Mouse (Mus musculus) kidney, postnatal 10 days (tissue): ENCODE data around the gene H3f3a.

ENCODE experiments used
- DNase-seq: peaks from one replicate; pipeline ENCODE4 v3.0.0; 2021; ENCODE audit warnings: mixed read lengths

The H3f3a gene

GRCm38 (mm10) chr1:180781250-180781649 is 32.5 kb downstream of the H3f3a start:
- DNase-seq = no peak

GRCm38 (mm10) chr1:180780291-180780690 is 33.5 kb downstream of the H3f3a start:
- no peak for DNase-seq

- no peak for DNase-seq
Measured at GRCm38 (mm10) chr1:180778941-180779340, 34.8 kb downstream of the H3f3a start.

GRCm38 (mm10) chr1:180778403-180778754 is 35.4 kb downstream of the H3f3a start:
- DNase-seq = no peak

DNA sequence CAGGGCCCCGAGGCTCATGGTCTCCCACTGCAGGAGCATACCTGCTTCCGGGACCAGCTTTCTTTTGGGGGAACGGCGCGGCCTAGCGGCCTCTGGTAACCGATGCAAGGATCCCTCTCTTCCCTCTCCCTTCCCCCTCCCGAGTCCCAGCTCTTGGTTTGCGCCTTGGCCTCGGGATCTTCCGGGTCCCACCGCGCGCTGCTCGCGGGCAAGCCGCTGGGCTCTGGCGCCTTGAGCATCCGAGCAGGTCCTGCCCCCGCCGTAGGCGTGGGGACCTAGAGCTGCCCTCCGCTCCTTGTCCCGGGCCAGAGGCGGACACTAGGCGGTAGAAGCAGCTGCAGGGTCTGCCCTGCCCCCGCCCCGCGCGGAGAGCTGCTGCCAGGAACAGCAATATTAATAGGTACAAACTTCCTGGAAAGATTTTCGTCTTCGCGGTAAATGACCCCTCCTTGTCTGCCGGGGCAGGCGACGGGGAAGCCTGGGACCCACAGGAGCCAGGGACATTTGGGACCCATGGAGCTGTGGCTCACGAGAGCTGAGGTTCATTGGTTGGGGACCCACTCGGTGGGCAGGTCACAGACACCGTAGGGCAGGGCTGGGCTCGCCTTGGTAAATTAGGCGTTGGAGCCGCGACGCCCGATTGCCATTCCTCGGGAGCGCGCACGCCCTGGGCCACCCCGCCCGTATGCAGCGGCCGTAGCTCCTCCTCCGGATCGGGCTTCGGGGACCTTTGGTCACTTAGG is 35.9 kb downstream of the H3f3a start:
- DNase-seq = peak; percentile 90

DNA sequence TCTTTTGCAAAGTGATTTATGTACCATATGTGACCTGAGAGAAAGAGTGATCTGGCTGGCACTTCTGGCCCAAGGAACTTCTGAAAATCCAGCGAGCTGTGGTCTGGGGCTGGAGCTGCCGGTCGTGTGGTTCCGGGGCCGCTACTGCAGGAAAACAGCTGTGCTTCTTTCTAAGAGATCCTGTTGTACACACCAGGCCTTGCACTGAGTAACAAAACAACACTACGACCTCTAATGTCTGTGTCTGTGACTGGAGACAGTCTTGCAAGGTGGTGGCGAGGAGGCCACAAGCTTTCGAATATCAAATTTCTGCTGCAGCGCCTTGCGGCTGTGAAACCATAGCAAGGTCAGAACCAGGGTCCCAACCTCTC is 36.5 kb downstream of the H3f3a start:
- DNase-seq = peak; percentile 39

DNA sequence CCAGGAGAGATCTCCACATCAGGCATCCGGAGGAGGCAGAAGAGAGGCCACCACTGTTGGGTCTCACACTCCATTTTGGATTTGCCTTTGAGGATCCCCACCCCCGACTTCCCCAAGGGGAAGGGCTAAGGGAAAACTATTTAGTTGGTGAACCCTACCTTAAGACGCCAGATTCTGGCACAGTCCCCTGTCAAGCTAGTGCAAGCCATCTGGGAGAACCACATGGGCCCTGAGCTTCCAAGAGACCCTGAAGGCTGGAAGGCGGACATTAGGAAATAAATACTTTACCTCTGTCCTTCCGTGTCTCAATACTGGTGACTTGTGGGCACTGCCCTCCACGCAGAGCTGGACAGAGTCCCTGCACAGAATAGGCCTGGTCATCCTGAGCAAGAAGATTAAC is 37.2 kb downstream of the H3f3a start:
- no peak for DNase-seq

DNA sequence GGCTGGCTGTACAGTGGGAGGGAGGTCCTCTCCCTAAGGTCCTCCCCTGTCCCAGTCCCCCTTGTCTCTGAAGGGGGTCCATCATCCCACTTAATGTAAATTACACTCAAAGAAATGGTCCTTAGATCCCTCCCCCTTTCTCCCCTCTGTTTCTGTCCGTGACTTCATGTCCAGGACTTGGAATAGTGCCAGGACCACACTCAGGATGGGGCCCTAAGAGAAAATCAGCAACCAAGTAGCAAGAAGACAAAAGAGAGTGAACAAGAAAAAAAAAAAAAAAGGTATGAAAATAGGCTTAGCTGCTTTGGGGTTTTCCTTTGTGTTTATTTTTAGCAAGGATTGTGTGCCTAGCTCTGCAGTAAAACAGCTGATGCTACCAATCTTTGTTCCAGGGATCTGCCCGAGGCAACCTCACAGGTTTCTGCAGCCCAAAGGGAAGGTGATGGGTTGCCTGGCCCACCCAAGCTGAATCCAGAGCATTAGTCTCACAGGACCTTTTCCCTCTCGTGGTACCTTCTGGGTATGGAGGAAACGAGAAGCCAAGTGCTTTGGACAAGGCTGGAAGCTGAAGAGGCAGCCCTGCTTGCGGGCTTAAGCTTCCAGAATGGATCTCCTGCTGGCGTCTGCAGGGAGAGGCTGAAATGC is 37.8 kb downstream of the H3f3a start:
- no peak for DNase-seq

GRCm38 (mm10) chr1:180775317-180775716 is 38.4 kb downstream of the H3f3a start:
- no peak for DNase-seq

DNA sequence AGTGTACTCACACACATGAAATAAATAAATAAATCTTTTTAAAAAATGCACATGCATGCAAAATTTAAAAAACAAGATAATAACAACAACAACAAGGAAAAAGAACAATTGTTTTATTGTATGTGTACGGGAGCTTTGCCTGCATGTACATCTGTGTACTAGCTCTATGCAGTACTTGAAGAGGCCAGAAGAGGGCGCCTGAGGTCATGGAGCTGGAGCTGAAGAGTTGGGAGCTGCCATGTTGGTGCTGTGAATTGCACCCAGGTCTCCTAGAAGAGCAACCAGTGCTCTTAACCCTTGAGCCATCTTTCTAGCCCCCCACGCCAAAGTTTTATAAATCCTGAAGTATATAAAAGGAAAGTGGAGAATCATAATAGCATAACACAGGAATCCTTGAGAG is 39.1 kb downstream of the H3f3a start:
- peak; percentile 46 for DNase-seq

DNA sequence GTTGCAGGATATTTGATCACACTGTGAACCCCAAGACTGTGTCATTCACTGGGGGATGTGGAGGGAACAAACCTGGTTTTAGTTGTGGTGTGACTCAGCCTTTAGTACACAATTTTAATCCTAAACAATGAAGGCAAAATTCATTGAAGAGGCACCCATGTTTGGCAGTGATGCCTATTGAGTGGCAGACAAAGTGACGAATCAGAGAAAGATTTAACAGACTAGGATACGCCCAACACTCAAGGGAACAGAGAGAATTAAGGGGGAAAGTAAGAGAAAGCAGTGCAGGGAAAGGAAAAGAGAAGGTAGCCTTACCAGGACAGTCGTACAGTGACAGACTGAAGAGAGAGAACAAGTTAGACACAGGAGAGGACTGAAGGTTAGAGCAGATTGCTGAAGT is 41.5 kb downstream of the H3f3a start:
- no peak for DNase-seq

DNA sequence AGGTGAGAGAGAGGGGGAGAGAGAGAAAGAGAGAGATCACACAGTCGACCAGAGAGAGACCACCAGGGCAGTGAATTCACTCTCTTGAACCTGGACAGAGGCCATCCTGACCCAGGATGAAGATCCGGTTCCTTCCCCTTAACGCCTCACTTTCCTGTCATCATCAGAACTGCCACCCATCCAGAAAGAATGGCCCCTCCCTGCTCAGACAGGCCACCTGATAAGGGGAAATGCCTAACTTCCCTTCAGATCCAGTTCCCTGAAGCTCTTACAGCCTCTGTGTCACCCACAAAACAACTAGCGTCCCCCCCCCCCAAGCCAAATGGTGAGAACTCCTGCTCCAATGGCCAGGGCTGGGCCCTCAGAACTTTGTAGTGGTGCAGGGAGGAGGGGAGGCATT is 42.0 kb downstream of the H3f3a start:
- DNase-seq = no peak

DNA sequence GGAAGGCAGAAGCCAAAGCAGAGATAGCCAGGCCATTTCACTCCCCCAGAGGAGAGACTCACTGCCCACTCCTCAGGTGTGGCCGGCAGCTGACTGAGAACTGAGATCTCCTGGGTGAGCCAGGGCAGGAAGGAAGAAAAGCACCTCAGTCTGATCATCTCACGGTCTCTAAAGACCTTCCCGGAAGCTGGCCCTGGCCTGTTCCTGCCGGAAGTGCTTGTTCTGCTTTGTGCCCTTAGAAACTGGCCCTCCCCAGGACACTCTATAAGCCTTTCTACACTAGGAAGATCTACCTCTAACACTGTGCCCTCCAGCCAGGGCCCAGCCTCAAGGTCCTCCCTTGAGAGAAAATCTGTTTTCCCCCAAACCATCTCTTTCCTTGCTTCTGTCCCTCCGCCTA is 42.4 kb downstream of the H3f3a start:
- DNase-seq = no peak

DNA sequence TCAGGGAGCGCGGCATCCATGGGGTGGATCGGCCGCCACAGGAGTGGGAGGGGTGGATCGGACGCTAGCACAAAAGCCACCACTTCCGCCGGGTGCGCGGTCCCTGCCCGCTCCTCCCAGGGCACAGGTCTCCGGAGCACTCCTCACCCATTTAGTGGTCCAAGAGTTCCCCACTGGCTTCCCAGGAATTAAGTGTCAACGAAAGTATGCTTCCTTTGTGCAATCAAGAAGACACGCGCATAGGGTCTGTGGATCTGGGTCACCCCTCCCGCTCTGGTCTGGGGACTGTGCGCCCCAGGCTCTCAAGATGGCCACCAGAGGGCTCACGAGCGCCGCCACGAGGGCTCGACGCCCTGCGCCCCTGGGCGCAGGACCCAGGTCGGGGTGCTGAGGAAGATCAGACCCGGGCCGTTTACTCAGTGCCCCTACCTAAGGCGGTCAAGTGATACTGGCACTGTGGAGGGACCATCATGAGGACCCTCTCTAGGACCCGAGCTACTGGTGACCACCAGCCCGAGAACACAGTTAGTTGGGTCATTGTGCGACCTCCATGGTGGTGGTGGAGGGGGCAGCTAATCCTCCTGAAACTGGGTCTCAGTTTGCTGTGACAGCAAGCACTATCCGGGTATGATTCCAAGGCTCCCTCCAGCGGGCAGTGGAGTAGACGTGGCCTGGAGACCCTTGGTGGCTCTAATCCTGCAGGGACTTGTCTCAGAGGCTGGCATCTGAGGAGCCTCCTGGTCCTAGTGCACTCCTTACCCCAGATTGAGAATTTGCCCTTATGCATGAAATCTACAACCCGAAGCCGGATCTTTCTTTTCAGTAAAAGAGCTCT is 45.2 kb downstream of the H3f3a start:
- DNase-seq = peak; percentile 88

DNA sequence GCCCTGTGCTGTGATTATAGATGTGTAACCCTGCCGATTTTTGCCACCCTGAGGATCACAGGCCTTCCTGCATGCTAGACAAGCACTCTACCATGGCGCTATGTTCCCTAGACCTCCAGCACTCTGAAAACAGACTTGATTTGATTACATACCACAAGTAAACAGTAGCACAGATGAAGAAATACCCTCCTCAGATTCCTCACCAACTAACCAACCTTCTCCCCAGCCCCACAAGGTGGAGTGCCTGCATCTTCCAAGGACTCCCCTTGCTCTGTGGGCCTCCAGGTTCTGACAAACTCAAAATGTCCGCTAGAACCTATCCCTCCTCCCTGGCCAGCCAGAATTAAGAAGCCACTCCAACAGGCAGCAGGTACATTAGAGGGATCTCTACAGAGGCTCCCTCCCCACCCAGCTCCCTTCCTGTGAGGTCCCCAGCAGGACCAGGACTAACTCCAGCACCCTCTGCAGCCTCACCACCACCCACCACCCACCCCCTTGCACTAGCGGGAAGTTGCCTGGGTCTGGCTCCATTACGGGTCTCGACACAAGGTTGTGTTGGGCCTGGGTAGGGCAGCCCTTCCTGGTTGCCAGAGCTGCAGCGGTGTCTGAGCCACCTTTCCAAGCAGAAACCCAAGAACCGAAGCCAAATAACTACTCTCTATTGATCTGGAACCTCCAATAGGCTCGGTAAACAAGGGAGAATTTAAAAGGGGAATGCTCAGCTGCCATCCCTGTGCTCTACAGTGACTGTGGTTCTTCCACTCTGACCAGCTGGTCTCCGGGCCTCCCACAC is 46.0 kb downstream of the H3f3a start:
- peak; percentile 52 for DNase-seq

- DNase-seq = no peak
Measured at GRCm38 (mm10) chr1:180766557-180766956, 47.2 kb downstream of the H3f3a start.

DNA sequence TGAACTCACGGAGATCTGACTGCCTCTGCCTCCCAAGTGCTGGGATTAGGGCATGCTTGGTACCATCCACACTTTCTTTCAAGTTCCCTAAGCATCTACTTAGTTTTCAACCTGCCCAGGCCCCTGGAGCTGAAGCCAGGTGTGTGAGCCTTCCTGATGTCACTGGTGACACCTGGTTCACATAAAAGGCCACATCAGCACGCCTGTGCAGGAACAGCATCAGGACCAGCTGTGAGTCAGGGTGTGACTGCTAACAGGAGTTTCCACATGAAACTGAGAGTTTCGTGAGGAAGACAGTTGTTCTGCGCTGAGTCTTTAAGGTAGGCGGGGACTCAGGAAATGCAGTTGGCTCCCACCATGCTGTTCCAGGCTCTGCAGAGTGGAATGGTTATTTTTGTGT is 48.4 kb downstream of the H3f3a start:
- DNase-seq = no peak

DNA sequence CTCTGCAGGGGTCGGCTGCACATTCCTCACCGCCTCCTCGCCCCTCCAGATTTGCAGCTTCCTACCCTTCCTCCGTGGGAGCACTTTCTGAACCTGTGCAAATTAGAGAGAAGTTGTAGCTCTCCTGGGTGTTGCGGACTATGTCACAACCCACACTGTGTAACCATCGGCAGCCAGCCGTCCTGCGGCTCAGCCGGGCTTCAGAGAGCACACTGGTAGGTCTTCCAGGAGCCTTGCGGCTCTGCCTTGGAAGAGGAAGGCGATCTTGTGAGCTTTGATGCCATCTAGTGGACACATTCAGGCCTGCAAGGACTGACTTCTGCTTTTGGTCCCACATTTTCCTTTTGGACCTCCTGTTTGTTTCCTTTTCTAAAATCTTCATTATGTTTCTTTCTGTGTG is 49.9 kb downstream of the H3f3a start:
- DNase-seq = peak; percentile 93

GRCm38 (mm10) chr1:180763307-180763706 is 50.4 kb downstream of the H3f3a start:
- DNase-seq = no peak

- no peak for DNase-seq
Measured at GRCm38 (mm10) chr1:180762679-180763078, 51.1 kb downstream of the H3f3a start.

- peak; percentile 23 for DNase-seq
Measured at GRCm38 (mm10) chr1:180762180-180762579, 51.6 kb downstream of the H3f3a start.

DNA sequence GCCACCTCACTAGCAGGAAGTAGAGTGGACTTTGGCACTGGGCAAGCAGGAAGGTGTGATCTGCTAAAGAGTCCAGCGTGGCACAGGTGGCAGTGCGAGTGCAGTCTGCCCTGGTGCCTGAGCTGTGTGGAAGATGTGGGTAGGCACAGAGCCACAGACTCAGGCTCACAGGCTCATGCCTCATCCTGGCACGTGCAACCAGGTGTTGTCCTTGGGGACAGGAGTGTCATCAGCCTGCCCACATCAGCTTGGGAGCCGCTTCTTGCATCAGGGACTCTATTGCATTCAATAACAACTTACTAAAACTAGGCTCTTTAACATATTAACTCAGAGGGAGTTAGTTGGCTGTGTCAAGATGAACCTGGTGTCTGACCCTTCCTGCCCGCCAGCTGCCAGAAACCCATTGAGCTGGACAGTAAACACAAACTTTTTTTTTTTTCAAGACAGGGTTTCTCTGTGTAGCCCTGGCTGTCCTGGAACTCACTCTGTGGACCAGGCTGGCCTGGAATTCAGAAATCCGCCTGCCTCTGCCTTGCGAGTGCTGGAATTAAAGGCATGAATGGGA is 55.7 kb downstream of the H3f3a start:
- DNase-seq = peak; percentile 30
